In genomic region chr5:117360228-117360515, GRCm38 (mm10) we compare ENCODE assay signal across 8 mouse cellular contexts. TPM values are rescaled to one million over a fixed set of nuclear protein-coding genes. Genes with fewer than 3 reads are reported as not detected.
DNase-seq lines count a peak whose midpoint lies in the region; ATAC-seq and TF ChIP-seq lines count a peak whose summit lies in the region.
"Had no signal": no experiment of that assay in that cellular context is flagged by ENCODE, and none has a peak within 500 bp of the region (broad histone marks: within the 10 kb centered on the region; RNA-seq: fewer than 3 reads in every experiment).

No protein-coding gene starts in this region.

- H3K36me3 ChIP-seq in midbrain, embryonic 12.5 days: peaks cover 20% of the 10 kb centered on the region
- peaks cover 14% of the 10 kb centered on the region; the same call in 1 of the 2 replicates for H3K36me3 ChIP-seq in midbrain, embryonic 15.5 days (replicated peaks)
- H3K36me3 ChIP-seq in forebrain, postnatal 0 days (ENCODE audit: insufficient read depth): peaks cover 21% of the 10 kb centered on the region
- peaks cover 13% of the 10 kb centered on the region; the same call in 1 of the 2 replicates for H3K36me3 ChIP-seq in liver, embryonic 13.5 days
- no peaks in the 10 kb centered on the region for H3K36me3 ChIP-seq in stomach, embryonic 16.5 days (ENCODE audit: control insufficient read depth, insufficient read depth, low read length)

- H3K4me2 ChIP-seq in midbrain, embryonic 12.5 days (replicated peaks): 0 out of 2 replicates have a peak overlapping the region, but pooled peaks have one; percentile 7
- no peak overlapping the region for H3K4me2 ChIP-seq in midbrain, embryonic 15.5 days
- H3K4me2 ChIP-seq in forebrain, postnatal 0 days (ENCODE audit: low read depth): 0 out of 2 replicates have a peak overlapping the region, but pooled peaks have one; percentile 4
- peak overlapping the region; percentile 38 for H3K4me2 ChIP-seq in liver, embryonic 13.5 days
- 0 out of 2 replicates have a peak overlapping the region, but pooled peaks have one; percentile 36 for H3K4me2 ChIP-seq in stomach, embryonic 16.5 days (ENCODE audit: low read depth, low read length)
- H3K4me2 ChIP-seq: embryonic facial prominence, embryonic 15.5 days had no signal

- H3K4me3 ChIP-seq in midbrain, embryonic 12.5 days: no peak overlapping the region
- no peak overlapping the region for H3K4me3 ChIP-seq in midbrain, embryonic 15.5 days
- H3K4me3 ChIP-seq in forebrain, postnatal 0 days (ENCODE audit: low read depth, low read length): no peak overlapping the region
- no peak overlapping the region for H3K4me3 ChIP-seq in liver, embryonic 13.5 days (replicated peaks)
- no peak overlapping the region; the same call in 1 of the 2 replicates for H3K4me3 ChIP-seq in stomach, embryonic 16.5 days (replicated peaks; ENCODE audit: low read length)
- H3K4me3 ChIP-seq: embryonic facial prominence, embryonic 15.5 days had no signal

- intact Hi-C loops in left cerebral cortex, postnatal 14 days (cut with DNase I): no loop called here

- no peak for DNase-seq in forebrain, postnatal 0 days
- DNase-seq in liver, embryonic 13.5 days: no peak
- DNase-seq in left cerebral cortex, postnatal 14 days (ENCODE audit: low spot score in 2 of 2): no peak
- no peak for DNase-seq in cerebellum, adult 11-12 months

- 62% methylated on average over 13 of the region's 13 CpGs for WGBS in midbrain, embryonic 12.5 days
- WGBS in midbrain, embryonic 15.5 days: 44% methylated on average over 13 of the region's 13 CpGs
- WGBS in forebrain, postnatal 0 days: 23% methylated on average over 13 of the region's 13 CpGs
- WGBS in liver, embryonic 13.5 days (ENCODE audit: insufficient replicate concordance): 72% methylated on average over 13 of the region's 13 CpGs
- WGBS in stomach, embryonic 16.5 days: 45% methylated on average over 13 of the region's 13 CpGs

- no peak for TF ChIP-seq CTCF in forebrain, postnatal 0 days (IDR thresholded peaks at IDR 0.05; ENCODE audit: low read depth)

- H3K9me3 ChIP-seq in midbrain, embryonic 12.5 days: no peaks in the 10 kb centered on the region
- no peaks in the 10 kb centered on the region for H3K9me3 ChIP-seq in midbrain, embryonic 15.5 days
- H3K9me3 ChIP-seq in forebrain, postnatal 0 days (ENCODE audit: low read length): no peaks in the 10 kb centered on the region
- no peaks in the 10 kb centered on the region for H3K9me3 ChIP-seq in liver, embryonic 13.5 days (replicated peaks)
- no peaks in the 10 kb centered on the region for H3K9me3 ChIP-seq in stomach, embryonic 16.5 days (replicated peaks; ENCODE audit: control insufficient read depth, low read length)
- H3K9me3 ChIP-seq: embryonic facial prominence, embryonic 15.5 days had no signal

- H3K9ac ChIP-seq in midbrain, embryonic 12.5 days (replicated peaks): no peak overlapping the region
- H3K9ac ChIP-seq in midbrain, embryonic 15.5 days: no peak overlapping the region
- no peak overlapping the region for H3K9ac ChIP-seq in forebrain, postnatal 0 days
- peak overlapping the region; percentile 12; the same call in 1 of the 2 replicates for H3K9ac ChIP-seq in liver, embryonic 13.5 days
- H3K9ac ChIP-seq in stomach, embryonic 16.5 days (ENCODE audit: low read length): no peak overlapping the region
- H3K9ac ChIP-seq: embryonic facial prominence, embryonic 15.5 days had no signal

- H3K27me3 ChIP-seq in midbrain, embryonic 12.5 days: no peaks in the 10 kb centered on the region
- H3K27me3 ChIP-seq in midbrain, embryonic 15.5 days (replicated peaks): no peaks in the 10 kb centered on the region
- no peaks in the 10 kb centered on the region for H3K27me3 ChIP-seq in forebrain, postnatal 0 days (ENCODE audit: insufficient read depth, low read length)
- peaks cover 17% of the 10 kb centered on the region for H3K27me3 ChIP-seq in liver, embryonic 13.5 days
- H3K27me3 ChIP-seq in stomach, embryonic 16.5 days (ENCODE audit: control insufficient read depth, insufficient read depth, low read length): no peaks in the 10 kb centered on the region
- H3K27me3 ChIP-seq: embryonic facial prominence, embryonic 15.5 days had no signal

- no peak for ATAC-seq in midbrain, embryonic 12.5 days (ENCODE audit: low FRiP score, low read depth)
- ATAC-seq in midbrain, embryonic 15.5 days (replicated peaks): no peak
- ATAC-seq in forebrain, postnatal 0 days: no peak
- ATAC-seq in liver, embryonic 13.5 days (ENCODE audit: low read depth): no peak
- ATAC-seq in stomach, embryonic 16.5 days (ENCODE audit: insufficient read depth, low FRiP score): no peak

- H3K4me1 ChIP-seq in midbrain, embryonic 12.5 days: peaks cover 45% of the 10 kb centered on the region
- peaks cover 44% of the 10 kb centered on the region for H3K4me1 ChIP-seq in midbrain, embryonic 15.5 days
- H3K4me1 ChIP-seq in forebrain, postnatal 0 days (ENCODE audit: insufficient read depth): peaks cover 19% of the 10 kb centered on the region
- peaks cover 82% of the 10 kb centered on the region for H3K4me1 ChIP-seq in liver, embryonic 13.5 days (replicated peaks)
- H3K4me1 ChIP-seq in stomach, embryonic 16.5 days (ENCODE audit: control insufficient read depth, insufficient read depth, low read length): peaks cover 47% of the 10 kb centered on the region

- H3K27ac ChIP-seq in midbrain, embryonic 12.5 days (replicated peaks): no peak overlapping the region
- H3K27ac ChIP-seq in midbrain, embryonic 15.5 days: no peak overlapping the region
- no peak overlapping the region for H3K27ac ChIP-seq in forebrain, postnatal 0 days (ENCODE audit: low read depth, low read length)
- H3K27ac ChIP-seq in liver, embryonic 13.5 days: peak overlapping the region; percentile 84
- peak overlapping the region; percentile 94 for H3K27ac ChIP-seq in stomach, embryonic 16.5 days (ENCODE audit: low read length)

RNA-seq across cellular contexts. Expression of gene Wsb2, which starts 3.1 kb away (rescaled TPM):
- polyA plus RNA-seq in midbrain, embryonic 12.5 days (2016; fragmentation: Nextera tagmentation; extraction: Ambion mirVana): 113 and 114 TPM in 2 replicates
- polyA plus RNA-seq in midbrain, embryonic 15.5 days (2015; fragmentation: Nextera tagmentation; extraction: Ambion mirVana): 290 and 311 TPM in 2 replicates
- 296 and 318 TPM in 2 replicates for total RNA-seq in forebrain, postnatal 0 days (2014; rRNA removed)
- polyA plus RNA-seq in forebrain, postnatal 0 days (2015; fragmentation: Nextera tagmentation; extraction: Ambion mirVana): 292 and 327 TPM in 2 replicates
- polyA plus RNA-seq in liver, embryonic 13.5 days (2015; fragmentation: Nextera tagmentation; extraction: Ambion mirVana): 19.4 and 19.8 TPM in 2 replicates
- 34.1 and 35.0 TPM in 2 replicates for polyA plus RNA-seq in stomach, embryonic 16.5 days (2015; fragmentation: Nextera tagmentation; extraction: Ambion mirVana)
- 100 to 1,000 TPM; 387 to 415 TPM for total RNA-seq in left cerebral cortex, postnatal 14 days (2021)

RNA-seq across cellular contexts. Expression of gene Rfc5, which starts 28.7 kb away (rescaled TPM):
- 72.9 and 79.5 TPM in 2 replicates for polyA plus RNA-seq in midbrain, embryonic 12.5 days (2016; fragmentation: Nextera tagmentation; extraction: Ambion mirVana)
- 31.5 and 33.1 TPM in 2 replicates for polyA plus RNA-seq in midbrain, embryonic 15.5 days (2015; fragmentation: Nextera tagmentation; extraction: Ambion mirVana)
- 21.3 and 29.0 TPM in 2 replicates for total RNA-seq in forebrain, postnatal 0 days (2014; rRNA removed)
- polyA plus RNA-seq in forebrain, postnatal 0 days (2015; fragmentation: Nextera tagmentation; extraction: Ambion mirVana): 28.7 and 30.2 TPM in 2 replicates
- polyA plus RNA-seq in liver, embryonic 13.5 days (2015; fragmentation: Nextera tagmentation; extraction: Ambion mirVana): 69.9 and 71.9 TPM in 2 replicates
- 75.9 and 88.6 TPM in 2 replicates for polyA plus RNA-seq in stomach, embryonic 16.5 days (2015; fragmentation: Nextera tagmentation; extraction: Ambion mirVana)
- 10 to 100 TPM; 20.2 to 25.5 TPM for total RNA-seq in left cerebral cortex, postnatal 14 days (2021)

RNA-seq across cellular contexts. Expression of gene Vsig10, which starts 41.3 kb away (rescaled TPM):
- polyA plus RNA-seq in midbrain, embryonic 12.5 days (2016; fragmentation: Nextera tagmentation; extraction: Ambion mirVana): 3.1 and 4.7 TPM in 2 replicates
- 1.0 and 2.1 TPM in 2 replicates for polyA plus RNA-seq in midbrain, embryonic 15.5 days (2015; fragmentation: Nextera tagmentation; extraction: Ambion mirVana)
- 1.0 and 1.4 TPM in 2 replicates for total RNA-seq in forebrain, postnatal 0 days (2014; rRNA removed)
- polyA plus RNA-seq in forebrain, postnatal 0 days (2015; fragmentation: Nextera tagmentation; extraction: Ambion mirVana): 0.77 and 1.4 TPM in 2 replicates
- polyA plus RNA-seq in liver, embryonic 13.5 days (2015; fragmentation: Nextera tagmentation; extraction: Ambion mirVana): 1.7 TPM in 2 replicates
- polyA plus RNA-seq in stomach, embryonic 16.5 days (2015; fragmentation: Nextera tagmentation; extraction: Ambion mirVana): 20.7 and 22.5 TPM in 2 replicates
- total RNA-seq in left cerebral cortex, postnatal 14 days (2021): 1 to 10 TPM; 2.9 to 3.0 TPM

RNA-seq across cellular contexts. Expression of gene Ksr2, which starts 53.6 kb away (rescaled TPM):
- 2.6 and 3.9 TPM in 2 replicates for polyA plus RNA-seq in midbrain, embryonic 12.5 days (2016; fragmentation: Nextera tagmentation; extraction: Ambion mirVana)
- polyA plus RNA-seq in midbrain, embryonic 15.5 days (2015; fragmentation: Nextera tagmentation; extraction: Ambion mirVana): 10.2 TPM in 2 replicates
- total RNA-seq in forebrain, postnatal 0 days (2014; rRNA removed): 6.8 and 9.2 TPM in 2 replicates
- 2.5 and 5.4 TPM in 2 replicates for polyA plus RNA-seq in forebrain, postnatal 0 days (2015; fragmentation: Nextera tagmentation; extraction: Ambion mirVana)
- polyA plus RNA-seq in liver, embryonic 13.5 days (2015; fragmentation: Nextera tagmentation; extraction: Ambion mirVana): 0.02 and 0.05 TPM in 2 replicates
- polyA plus RNA-seq in stomach, embryonic 16.5 days (2015; fragmentation: Nextera tagmentation; extraction: Ambion mirVana): 0.19 and 0.36 TPM in 2 replicates
- 10 to 100 TPM; 36.5 to 39.7 TPM for total RNA-seq in left cerebral cortex, postnatal 14 days (2021)

Comparison
In these comparisons a context has a peak if more than half of its experiments do, and no peak if none do; other contexts are left out.
1. H3K27ac ChIP-seq: peak in liver, embryonic 13.5 days (single experiment) and stomach, embryonic 16.5 days (single experiment); none in midbrain, embryonic 12.5 days (single experiment), midbrain, embryonic 15.5 days (single experiment) and forebrain, postnatal 0 days (single experiment).